Mouse (Mus musculus) forebrain, embryonic 11.5 days (tissue): ENCODE measurements around the gene Med31. TPM values are rescaled to one million over a fixed set of nuclear protein-coding genes. Genes with fewer than 3 reads are reported as not detected.

Experiments used
- ATAC-seq: fragments of 200-750 bp; cut with Nextera tagmentation; replicated peaks from 2 replicates; pipeline ENCODE4 v1.8.0; 2017; ENCODE audit warnings: moderate TSS enrichment; ENCODE audit not compliant: low FRiP score
- DNase-seq: peaks from one replicate; pipeline ENCODE4 v3.0.0-alpha.2; 2017; ENCODE audit warnings: low spot score
- H3K27ac ChIP-seq: fragments of 300-500 bp; sonication (generic); 2 replicates; pipeline ENCODE4 v1.5.1; 2014; ENCODE audit warnings: low read depth, low read length
- H3K27me3 ChIP-seq: fragments of 300-500 bp; sonication (generic); 2 replicates; pipeline ENCODE4 v1.6.1; 2014; ENCODE audit warnings: mild to moderate bottlenecking, low read length, mixed read lengths; ENCODE audit not compliant: control insufficient read depth, insufficient read depth
- H3K36me3 ChIP-seq: fragments of 300-500 bp; sonication (generic); 2 replicates; pipeline ENCODE4 v1.6.1; 2014; ENCODE audit warnings: mild to moderate bottlenecking, low read length, moderate library complexity, mixed read lengths; ENCODE audit not compliant: control insufficient read depth, insufficient read depth
- H3K4me1 ChIP-seq: fragments of 300-500 bp; sonication (generic); replicated peaks from 2 replicates; pipeline ENCODE4 v1.6.1; 2014; ENCODE audit warnings: low read length, mixed read lengths; ENCODE audit not compliant: control insufficient read depth, insufficient read depth
- H3K4me2 ChIP-seq: fragments of 300-500 bp; sonication (generic); 2 replicates; pipeline ENCODE4 v1.6.1; 2014; ENCODE audit warnings: low read depth, mild to moderate bottlenecking, low read length, moderate library complexity, mixed read lengths; ENCODE audit not compliant: severe bottlenecking
- H3K4me3 ChIP-seq: fragments of 300-500 bp; sonication (generic); 2 replicates; pipeline ENCODE4 v1.5.1; 2014; ENCODE audit warnings: low read depth, low read length
- H3K9ac ChIP-seq: fragments of 300-500 bp; sonication (generic); 2 replicates; pipeline ENCODE4 v1.6.1; 2014; ENCODE audit warnings: low read length
- H3K9me3 ChIP-seq: fragments of 300-500 bp; sonication (generic); 2 replicates; pipeline ENCODE4 v1.6.1; 2016; ENCODE audit warnings: low read length, mixed read lengths; ENCODE audit not compliant: control insufficient read depth
- WGBS: fragments of 180-500 bp; shearing (Covaris S2); extraction: QIAGEN DNeasy Blood & Tissue Kit; methylation state at CpG from one replicate; pipeline ENCODE4 v1.1.7; 2014; 5-methylcytosine and 5-hydroxymethylcytosine counted together
- polyA plus RNA-seq: library from polyadenylated mRNA; unstranded; fragments of >200 nt; fragmentation: Nextera tagmentation; extraction: Ambion mirVana; gene quantifications from 2 replicates; pipeline ENCODE4 v1.2.1, GENCODE M21; 2014

The Med31 gene
- polyA plus RNA-seq, 1 experiment from 2014 or later: 47.3 TPM

- no peak for DNase-seq
- Histone ChIP-seq H3K9ac (peak overlapping the region; percentile 83), H3K27me3 (no peaks in the 10 kb centered on the region), H3K36me3 (peaks cover 4% of the 10 kb centered on the region; the same call in 1 of the 2 replicates), H3K4me1 (peaks cover 9% of the 10 kb centered on the region), H3K4me2 (peak overlapping the region; percentile 89), H3K27ac (no peak overlapping the region), H3K4me3 (peak overlapping the region; percentile 87), H3K9me3 (no peaks in the 10 kb centered on the region)
- ATAC-seq: no peak
- WGBS: 22% methylated on average over 17 of the region's 17 CpGs
Observed at GRCm38 (mm10) chr11:72207834-72208377, 7.5 kb downstream of the Med31 start.

GRCm38 (mm10) chr11:72207204-72207833 is 8.1 kb downstream of the Med31 start, which contains the start of the genes 4933427D14Rik and Txndc17:
Gene 4933427D14Rik, minus strand, starts transcription at chr11:72207459.
Gene Txndc17, plus strand, starts transcription at chr11:72207547.
- WGBS: 0% methylated on average over 42 of the region's 42 CpGs
- Histone ChIP-seq H3K27ac (peak within 1 kb of the TSS; percentile 43; the same call in 1 of the 2 replicates), H3K27me3 (no peaks in the 10 kb centered on the region), H3K9ac (peak within 1 kb of the TSS; percentile 83), H3K36me3 (peaks cover 3% of the 10 kb centered on the region; the same call in 1 of the 2 replicates), H3K4me2 (peak within 1 kb of the TSS; percentile 89), H3K9me3 (no peaks in the 10 kb centered on the region), H3K4me3 (peak within 1 kb of the TSS; percentile 87), H3K4me1 (peaks cover 9% of the 10 kb centered on the region)
- DNase-seq (peak; percentile 90), ATAC-seq (peak; percentile 95)

- WGBS: under 1% methylated on average over 43 of the region's 43 CpGs
- H3K27me3 ChIP-seq: no peaks in the 10 kb centered on the region
- H3K4me3 ChIP-seq: peak within 1 kb of the TSS; percentile 87
- H3K9ac ChIP-seq: peak within 1 kb of the TSS; percentile 83
- peak within 1 kb of the TSS; percentile 43; the same call in 1 of the 2 replicates for H3K27ac ChIP-seq
- peak within 1 kb of the TSS; percentile 89 for H3K4me2 ChIP-seq
- peaks cover 9% of the 10 kb centered on the region for H3K4me1 ChIP-seq
- DNase-seq (peak; percentile 66), ATAC-seq (peak; percentile 51)
- H3K36me3 ChIP-seq: peaks cover 3% of the 10 kb centered on the region; the same call in 1 of the 2 replicates
- no peaks in the 10 kb centered on the region for H3K9me3 ChIP-seq
Observed at GRCm38 (mm10) chr11:72206341-72207203, 8.8 kb downstream of the Med31 start, which contains the start of gene Gm43951. Gene Gm43951, minus strand, starts transcription at chr11:72206840.

- Histone ChIP-seq H3K9ac (no peak overlapping the region; the same call in 1 of the 2 replicates), H3K27me3 (no peaks in the 10 kb centered on the region), H3K27ac (no peak overlapping the region), H3K4me3 (no peak overlapping the region), H3K4me2 (0 out of 2 replicates have a peak overlapping the region, but pooled peaks have one; percentile 89), H3K4me1 (peaks cover 9% of the 10 kb centered on the region), H3K9me3 (no peaks in the 10 kb centered on the region), H3K36me3 (no peaks in the 10 kb centered on the region; the same call in 1 of the 2 replicates)
- ATAC-seq (no peak), DNase-seq (no peak)
- 84% methylated on average over 6 of the region's 6 CpGs for WGBS
Observed at GRCm38 (mm10) chr11:72205256-72205655, 10.1 kb downstream of the Med31 start.

GRCm38 (mm10) chr11:72203440-72203839 is 12.0 kb downstream of the Med31 start:
- Histone ChIP-seq H3K27me3 (no peaks in the 10 kb centered on the region), H3K36me3 (no peaks in the 10 kb centered on the region; the same call in 1 of the 2 replicates), H3K27ac (no peak overlapping the region), H3K4me1 (peaks cover 9% of the 10 kb centered on the region), H3K4me3 (no peak overlapping the region), H3K9ac (no peak overlapping the region), H3K9me3 (no peaks in the 10 kb centered on the region), H3K4me2 (no peak overlapping the region)
- ATAC-seq: no peak
- 83% methylated on average over 1 of the region's 1 CpGs for WGBS
- DNase-seq: no peak

GRCm38 (mm10) chr11:72196506-72196905 is 18.9 kb downstream of the Med31 start:
- no peak for ATAC-seq
- Histone ChIP-seq H3K9ac (no peak overlapping the region), H3K4me3 (no peak overlapping the region), H3K4me2 (no peak overlapping the region), H3K9me3 (no peaks in the 10 kb centered on the region), H3K27me3 (no peaks in the 10 kb centered on the region), H3K27ac (no peak overlapping the region), H3K36me3 (no peaks in the 10 kb centered on the region; the same call in 1 of the 2 replicates), H3K4me1 (no peaks in the 10 kb centered on the region)
- WGBS: 90% methylated on average over 8 of the region's 8 CpGs
- no peak for DNase-seq

- Histone ChIP-seq H3K27me3 (no peaks in the 10 kb centered on the region), H3K4me1 (no peaks in the 10 kb centered on the region), H3K36me3 (no peaks in the 10 kb centered on the region; the same call in 1 of the 2 replicates), H3K9me3 (no peaks in the 10 kb centered on the region), H3K4me2 (no peak overlapping the region), H3K9ac (no peak overlapping the region), H3K27ac (no peak overlapping the region; the same call in 1 of the 2 replicates), H3K4me3 (no peak overlapping the region)
- DNase-seq: no peak
- WGBS: 91% methylated on average over 2 of the region's 2 CpGs
- ATAC-seq: no peak
Observed at GRCm38 (mm10) chr11:72194259-72194658, 21.1 kb downstream of the Med31 start.

GRCm38 (mm10) chr11:72190857-72191256 is 24.5 kb downstream of the Med31 start:
- H3K9me3 ChIP-seq: no peaks in the 10 kb centered on the region
- no peaks in the 10 kb centered on the region; the same call in 1 of the 2 replicates for H3K36me3 ChIP-seq
- no peak overlapping the region for H3K27ac ChIP-seq
- H3K9ac ChIP-seq: no peak overlapping the region
- no peaks in the 10 kb centered on the region for H3K4me1 ChIP-seq
- no peaks in the 10 kb centered on the region for H3K27me3 ChIP-seq
- ATAC-seq (no peak), DNase-seq (no peak)
- H3K4me2 ChIP-seq: no peak overlapping the region
- no peak overlapping the region for H3K4me3 ChIP-seq
- WGBS: 80% methylated on average over 1 of the region's 1 CpGs
